Mouse (Mus musculus) CH12.LX (cell line): ENCODE results near the gene Snupn. TPM values are rescaled to one million over a fixed set of nuclear protein-coding genes. Genes with fewer than 3 reads are reported as not detected.

Experiments
- DNase-seq: peaks from one replicate; pipeline ENCODE4 v3.0.0-alpha.2; 2013; ENCODE audit errors: extremely low read depth
- H3K27ac ChIP-seq: 2 replicates; pipeline ENCODE4 v1.5.1; 2012; ENCODE audit warnings: low read depth, mild to moderate bottlenecking, control low read depth, moderate library complexity; ENCODE audit not compliant: insufficient read depth
- H3K27me3 ChIP-seq: replicated peaks from 2 replicates; pipeline ENCODE3; 2012; ENCODE audit warnings: inconsistent platforms
- H3K36me3 ChIP-seq, 2 experiments: replicated peaks in 1 of 2; 2 replicates each; pipeline versions ENCODE3 to v1.6.1; 2012; ENCODE audit warnings: inconsistent platforms in 1 of 2, low read length in 1 of 2, mild to moderate bottlenecking in 1 of 2, mixed read lengths in 1 of 2, moderate library complexity in 1 of 2; ENCODE audit not compliant: control insufficient read depth in 1 of 2, insufficient read depth in 1 of 2
- H3K4me1 ChIP-seq, 2 experiments: 2 replicates each; pipeline ENCODE4 v1.6.1; 2012; ENCODE audit warnings: inconsistent platforms in 1 of 2, moderate library complexity in 1 of 2; ENCODE audit not compliant: insufficient read depth in 2 of 2, control insufficient read depth in 1 of 2
- H3K4me2 ChIP-seq: 2 replicates; pipeline ENCODE4 v1.6.1; 2012; ENCODE audit warnings: low read depth, mild to moderate bottlenecking, control low read depth; ENCODE audit not compliant: poor library complexity, insufficient read depth, severe bottlenecking
- H3K4me3 ChIP-seq, 3 experiments: fragments of 150-350 bp in 1 of 3; sonication (generic) in 1 of 3; replicated peaks in 1 of 3; 2 replicates each; pipeline versions ENCODE3 to v1.5.1; 2011 to 2012; ENCODE audit warnings: low read depth in 2 of 3, low read length in 2 of 3, mild to moderate bottlenecking in 2 of 3, moderate library complexity in 2 of 3, control low read depth in 1 of 3, improper control_type of control experiment in 1 of 3, inconsistent platforms in 1 of 3, mixed read lengths in 1 of 3; ENCODE audit not compliant: poor library complexity in 1 of 3
- H3K79me2 ChIP-seq: replicated peaks from 2 replicates; pipeline ENCODE4 v1.6.1; 2012; ENCODE audit warnings: mild to moderate bottlenecking, moderate library complexity; ENCODE audit not compliant: control insufficient read depth, poor library complexity, insufficient read depth, severe bottlenecking; ENCODE audit errors: extremely low read depth
- H3K9ac ChIP-seq: 2 replicates; pipeline ENCODE4 v1.6.1; 2012; ENCODE audit warnings: low read depth, mild to moderate bottlenecking, control low read depth, moderate library complexity; ENCODE audit not compliant: insufficient read depth
- H3K9me3 ChIP-seq: replicated peaks from 2 replicates; pipeline ENCODE3; 2012; ENCODE audit warnings: low read length, inconsistent platforms, mixed read lengths
- BHLHE40 ChIP-seq: IDR thresholded peaks from 2 replicates; pipeline ENCODE4 v1.6.1; 2011; ENCODE audit warnings: mild to moderate bottlenecking, low read depth, low read length, improper control_type of control experiment
- CHD1 ChIP-seq: IDR thresholded peaks from 2 replicates; pipeline ENCODE4 v1.6.1; 2012; ENCODE audit warnings: low read depth, low read length, improper control_type of control experiment, inconsistent platforms
- CHD2 ChIP-seq: IDR thresholded peaks from 2 replicates; pipeline ENCODE4 v1.6.1; 2011; ENCODE audit warnings: low read length, improper control_type of control experiment
- E2F4 ChIP-seq: IDR thresholded peaks from 2 replicates; pipeline ENCODE4 v1.6.1; 2011; ENCODE audit warnings: low read depth, low read length, improper control_type of control experiment; ENCODE audit not compliant: insufficient replicate concordance
- ELF1 ChIP-seq: IDR thresholded peaks from 2 replicates; pipeline ENCODE4 v1.6.1; 2014; ENCODE audit warnings: low read depth, mild to moderate bottlenecking, inconsistent platforms, low read length, improper control_type of control experiment
- EP300 ChIP-seq: IDR thresholded peaks from 2 replicates; pipeline ENCODE4 v1.6.1; 2011; ENCODE audit warnings: low read length, improper control_type of control experiment
- ETS1 ChIP-seq: conservative IDR thresholded peaks from 2 replicates; pipeline ENCODE4 v1.6.1; 2012; ENCODE audit warnings: low read depth, mild to moderate bottlenecking, inconsistent platforms, low read length, improper control_type of control experiment, moderate library complexity
- GABPA ChIP-seq: IDR thresholded peaks from 2 replicates; pipeline ENCODE4 v1.6.1; 2012; ENCODE audit warnings: low read depth, low read length, improper control_type of control experiment, inconsistent platforms; ENCODE audit not compliant: insufficient replicate concordance
- HCFC1 ChIP-seq: IDR thresholded peaks from 2 replicates; pipeline ENCODE4 v1.6.1; 2012; ENCODE audit warnings: low read depth, mild to moderate bottlenecking, inconsistent platforms, low read length, improper control_type of control experiment
- JUND ChIP-seq: conservative IDR thresholded peaks from 2 replicates; pipeline ENCODE4 v1.6.1; 2011; ENCODE audit warnings: low read depth, low read length, improper control_type of control experiment
- MAFK ChIP-seq: IDR thresholded peaks from 2 replicates; pipeline ENCODE4 v1.6.1; 2011; ENCODE audit warnings: low read length, improper control_type of control experiment; ENCODE audit not compliant: insufficient replicate concordance
- MAZ ChIP-seq: IDR thresholded peaks from 2 replicates; pipeline ENCODE4 v1.6.1; 2012; ENCODE audit warnings: low read depth, mild to moderate bottlenecking, inconsistent platforms, low read length, improper control_type of control experiment, moderate library complexity
- MEF2A ChIP-seq: IDR thresholded peaks from 2 replicates; pipeline ENCODE4 v1.6.1; 2014; ENCODE audit warnings: low read depth, mild to moderate bottlenecking, inconsistent platforms, low read length, improper control_type of control experiment, borderline replicate concordance
- MYC ChIP-seq: IDR thresholded peaks from 2 replicates; pipeline ENCODE4 v1.6.1; 2011; ENCODE audit warnings: low read depth, mild to moderate bottlenecking, improper control_type of control experiment, low read length
- NRF1 ChIP-seq: IDR thresholded peaks from 2 replicates; pipeline ENCODE4 v1.6.1; 2014; ENCODE audit warnings: low read depth, mild to moderate bottlenecking, inconsistent platforms, low read length, improper control_type of control experiment, moderate library complexity
- POLR2A ChIP-seq: IDR thresholded peaks from 2 replicates; pipeline ENCODE4 v1.6.1; 2011; ENCODE audit warnings: low read depth, mild to moderate bottlenecking, improper control_type of control experiment, low read length
- POLR2AphosphoS2 ChIP-seq: IDR thresholded peaks from 2 replicates; pipeline ENCODE4 v1.6.1; 2011; ENCODE audit warnings: low read depth, low read length, improper control_type of control experiment
- RAD21 ChIP-seq: IDR thresholded peaks from 2 replicates; pipeline ENCODE4 v1.6.1; 2011; ENCODE audit warnings: low read depth, mild to moderate bottlenecking, low read length, improper control_type of control experiment, moderate library complexity
- RCOR1 ChIP-seq: conservative IDR thresholded peaks from 2 replicates; pipeline ENCODE4 v1.6.1; 2012; ENCODE audit warnings: low read depth, mild to moderate bottlenecking, inconsistent platforms, low read length, improper control_type of control experiment
- TBP ChIP-seq: conservative IDR thresholded peaks from 2 replicates; pipeline ENCODE4 v1.6.1; 2011; ENCODE audit warnings: low read depth, low read length, improper control_type of control experiment
- TCF12 ChIP-seq: IDR thresholded peaks from 2 replicates; pipeline ENCODE4 v1.6.1; 2014; ENCODE audit warnings: low read depth, mild to moderate bottlenecking, inconsistent platforms, low read length, improper control_type of control experiment
- UBTF ChIP-seq: IDR thresholded peaks from 2 replicates; pipeline ENCODE4 v1.6.1; 2012; ENCODE audit warnings: low read depth, mild to moderate bottlenecking, inconsistent platforms, low read length, improper control_type of control experiment, moderate library complexity
- USF1 ChIP-seq: IDR thresholded peaks from 2 replicates; pipeline ENCODE4 v1.6.1; 2014; ENCODE audit warnings: low read depth, mild to moderate bottlenecking, inconsistent platforms, low read length, improper control_type of control experiment
- USF2 ChIP-seq: conservative IDR thresholded peaks from 2 replicates; pipeline ENCODE4 v1.6.1; 2011; ENCODE audit warnings: low read depth, low read length, improper control_type of control experiment
- ZKSCAN1 ChIP-seq: IDR thresholded peaks from 2 replicates; pipeline ENCODE4 v1.6.1; 2012; ENCODE audit warnings: low read depth, inconsistent platforms, low read length, improper control_type of control experiment, borderline replicate concordance
- ZMIZ1 ChIP-seq: IDR thresholded peaks from 2 replicates; pipeline ENCODE4 v1.6.1; 2012; ENCODE audit warnings: low read depth, mild to moderate bottlenecking, inconsistent platforms, low read length, improper control_type of control experiment
- ZNF384 ChIP-seq: IDR thresholded peaks from 2 replicates; pipeline ENCODE4 v1.6.1; 2012; ENCODE audit warnings: low read depth, low read length, improper control_type of control experiment, inconsistent platforms
- dilution Hi-C: fragments of 300-500 bp; cut with MboI; formaldehyde crosslinking; loops from 2 replicates; pipeline ENCODE4 v1.14.3; 2020; ENCODE audit warnings: low sequenced_read_pairs; ENCODE audit not compliant: extremely low pct_unique_long_range_greater_than_20kb, extremely low pct_ligation_motif_present
- in situ Hi-C: fragments of 300-500 bp; cut with MboI; formaldehyde crosslinking; loops from 3 replicates; pipeline ENCODE4 v1.14.3; 2019; ENCODE audit warnings: low sequenced_read_pairs, low pct_ligation_motif_present, low pct_unique_long_range_greater_than_20kb, mixed read lengths
- polyA plus RNA-seq: library from polyadenylated mRNA; unstranded; fragments of >175 nt; gene quantifications from 2 replicates; pipeline ENCODE4 v1.2.1, GENCODE M21; 2012; ENCODE audit warnings: low read depth; ENCODE audit not compliant: insufficient read length
- total RNA-seq, 2 experiments: library from RNA; depleted of rRNA; stranded (reverse); fragments of 300-350 nt in 1 of 2; fragments of >200 nt in 1 of 2; gene quantifications; 2 replicates each; pipeline ENCODE4 v1.2.3; 2012 to 2014

Gene Snupn
- total and polyA plus RNA-seq, 3 experiments = 18.3 to 25.1 (median 21.2) TPM

DNA sequence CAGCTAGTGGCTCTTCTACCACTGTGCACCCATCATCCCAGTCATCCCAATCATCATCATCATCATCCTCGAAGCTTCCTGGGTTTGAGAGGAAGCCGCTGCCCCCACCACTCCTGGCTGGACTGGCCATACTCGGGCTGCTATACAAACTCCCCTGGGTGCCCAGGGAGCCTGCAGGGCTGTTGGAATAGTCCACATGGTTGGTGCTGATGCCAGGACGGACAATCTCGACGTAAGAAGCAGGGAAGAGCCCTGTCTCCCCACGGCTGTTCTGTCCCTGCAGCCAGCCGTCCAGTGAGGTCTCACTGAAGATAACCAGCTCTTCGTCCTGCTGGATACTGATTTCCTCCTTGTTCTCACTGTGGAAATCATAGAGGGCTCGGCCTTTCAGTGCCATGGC lies 24.3 kb upstream of the Snupn start:
- in situ Hi-C loops = no loop called here
- Histone ChIP-seq H3K27me3 (peaks cover 22% of the 10 kb centered on the region), H3K4me3 (no peak overlapping the region)

DNA sequence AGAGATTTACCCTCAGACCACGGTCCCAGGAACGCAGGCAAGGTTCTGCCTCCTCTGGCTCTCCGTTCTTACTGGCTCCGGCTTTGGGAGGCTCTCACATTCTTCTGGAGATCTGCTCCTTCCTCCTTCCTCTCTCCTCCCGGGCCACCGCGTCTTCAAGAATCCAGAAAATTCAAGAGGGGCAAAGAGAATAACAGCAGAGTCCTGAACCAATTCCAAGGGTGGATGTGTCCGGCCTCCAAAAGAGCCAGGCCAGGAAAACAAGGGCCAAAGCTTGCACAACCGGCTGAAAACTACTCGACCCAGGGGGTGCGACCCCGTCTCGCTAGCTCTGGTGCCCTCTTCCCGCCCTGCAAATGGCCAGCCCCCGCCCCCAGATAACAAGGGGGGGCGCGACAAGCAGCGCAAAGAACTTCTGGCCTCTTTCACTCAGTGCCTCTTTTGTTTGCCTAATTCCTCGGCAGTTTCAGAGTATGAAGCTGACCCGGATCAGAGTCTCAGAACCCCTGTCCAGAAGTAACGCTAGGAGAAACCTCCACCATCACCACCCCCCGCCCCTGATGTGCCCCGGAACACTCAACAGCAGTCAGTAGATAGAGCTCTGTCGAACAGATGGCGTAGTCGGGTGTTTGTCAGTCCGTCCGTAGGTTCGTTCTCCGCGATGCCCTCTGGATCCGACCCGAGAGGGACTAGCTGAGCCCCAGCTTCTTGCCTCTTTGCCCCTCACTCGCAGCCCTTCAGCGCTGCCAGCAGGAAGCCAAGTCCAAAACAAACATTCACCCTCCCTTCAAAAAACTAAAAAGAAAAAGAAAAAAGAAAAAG lies 23.3 kb upstream of the Snupn start:
- TF ChIP-seq ZNF384 = no peak
- TF ChIP-seq MEF2A = no peak
- no peak for TF ChIP-seq ELF1
- TF ChIP-seq USF1 = no peak
- no peak for TF ChIP-seq MYC
- TF ChIP-seq CHD2 = no peak
- no peak for TF ChIP-seq HCFC1
- no peak for TF ChIP-seq ETS1
- no peak for TF ChIP-seq POLR2AphosphoS2
- no peak for TF ChIP-seq NRF1
- no peak for TF ChIP-seq EP300
- TF ChIP-seq TCF12 = no peak
- no peak for TF ChIP-seq USF2
- TF ChIP-seq E2F4 = no peak
- TF ChIP-seq MAFK = no peak
- TF ChIP-seq TBP = no peak
- no peak for TF ChIP-seq CHD1
- no peak for TF ChIP-seq ZKSCAN1
- in situ Hi-C loops (no loop called here), dilution Hi-C loops (no loop called here)
- DNase-seq = no peak
- H3K9me3 ChIP-seq = no peaks in the 10 kb centered on the region
- no peaks in the 10 kb centered on the region for H3K79me2 ChIP-seq
- H3K27me3 ChIP-seq = peaks cover 25% of the 10 kb centered on the region
- peak overlapping the region; percentile 68 for H3K4me2 ChIP-seq
- no peak overlapping the region for H3K27ac ChIP-seq
- H3K9ac ChIP-seq = peak overlapping the region; percentile 87
- peaks cover 0 to 36% of the 10 kb centered on the region in 2 experiments for H3K36me3 ChIP-seq
- peaks cover 17 to 34% of the 10 kb centered on the region in 2 experiments for H3K4me1 ChIP-seq
- peak overlapping the region; percentile 66 to 79 (median 77) for H3K4me3 ChIP-seq

More for the DNA sequence above, 24.3 kb upstream of the Snupn start:
- DNase-seq = no peak
- H3K27ac ChIP-seq = no peak overlapping the region
- TF ChIP-seq E2F4 = no peak
- TF ChIP-seq RAD21 = no peak
- no peak for TF ChIP-seq MAZ
- TF ChIP-seq NRF1 = no peak
- TF ChIP-seq ZMIZ1 = no peak
- TF ChIP-seq ZKSCAN1 = no peak
- no peak for TF ChIP-seq USF2
- TF ChIP-seq MAFK = no peak
- no peak for TF ChIP-seq JUND
- TF ChIP-seq UBTF = no peak
- TF ChIP-seq POLR2AphosphoS2 = no peak
- TF ChIP-seq POLR2A = no peak
- no peak for TF ChIP-seq ETS1
- no peak for TF ChIP-seq GABPA
- TF ChIP-seq BHLHE40 = no peak
- TF ChIP-seq MEF2A = no peak
- no peak for TF ChIP-seq CHD1
- no peak for TF ChIP-seq RCOR1
- TF ChIP-seq, all 38 proteins: peak for 0
- H3K9ac ChIP-seq = no peak overlapping the region
- H3K4me2 ChIP-seq = no peak overlapping the region
- H3K36me3 ChIP-seq = peaks cover 3 to 44% of the 10 kb centered on the region in 2 experiments
- no peaks in the 10 kb centered on the region for H3K79me2 ChIP-seq
- peaks cover 17 to 34% of the 10 kb centered on the region in 2 experiments for H3K4me1 ChIP-seq
- dilution Hi-C loops = no loop called here
- H3K9me3 ChIP-seq = peaks cover 6% of the 10 kb centered on the region
